Mouse (Mus musculus) heart, adult 9 months (tissue): Measurements from ENCODE around the gene Myom3.
A peak's percentile ranks its signal among the peaks of the same experiment; 100 is the strongest.
"Not testable (repeated sequence)": the region's sequence is repeated elsewhere in the genome, so short reads cannot be mapped to it uniquely, and the experiment has no call there.

ENCODE experiments used
- DNase-seq, 2 experiments: peaks; one replicate each; pipeline ENCODE4 v3.0.0; 2022; ENCODE audit warnings: low spot score in 2 of 2

The Myom3 gene

GRCm38 (mm10) chr4:135759356-135759976 lies at the start of gene Myom3:
TSS of gene Myom3 (plus strand) at chr4:135759715.
- DNase-seq: no peak

- DNase-seq: no peak
These were observed 49.1 kb upstream of the Myom3 start for GRCm38 (mm10) chr4:135710392-135710791.

- DNase-seq: no peak
These were observed 44.7 kb upstream of the Myom3 start for GRCm38 (mm10) chr4:135714776-135715175.

GRCm38 (mm10) chr4:135716438-135716837 lies 43.1 kb upstream of the Myom3 start:
- DNase-seq: not testable (repeated sequence)

GRCm38 (mm10) chr4:135722540-135723290 lies 36.8 kb upstream of the Myom3 start:
- no peak for DNase-seq

- peak; percentile 22 to 33 for DNase-seq
These were observed 33.1 kb upstream of the Myom3 start for GRCm38 (mm10) chr4:135726416-135726815.

- no peak for DNase-seq
These were observed 31.7 kb upstream of the Myom3 start, which contains the start of gene Il22ra1 for GRCm38 (mm10) chr4:135727817-135728216. TSS of gene Il22ra1 (plus strand) at chr4:135728172.

- no peak for DNase-seq
These were observed 29.3 kb upstream of the Myom3 start for GRCm38 (mm10) chr4:135730204-135730603.

GRCm38 (mm10) chr4:135730951-135731350 lies 28.6 kb upstream of the Myom3 start:
- DNase-seq: no peak

- no peak for DNase-seq
These were observed 25.6 kb upstream of the Myom3 start for GRCm38 (mm10) chr4:135733901-135734300.

- no peak for DNase-seq
These were observed 22.6 kb upstream of the Myom3 start for GRCm38 (mm10) chr4:135736903-135737302.

GRCm38 (mm10) chr4:135738237-135738636 lies 21.3 kb upstream of the Myom3 start:
- DNase-seq: no peak

GRCm38 (mm10) chr4:135739148-135739547 lies 20.4 kb upstream of the Myom3 start:
- no peak for DNase-seq

- no peak for DNase-seq
These were observed 19.8 kb upstream of the Myom3 start for GRCm38 (mm10) chr4:135739672-135740071.

GRCm38 (mm10) chr4:135743520-135743919 lies 16.0 kb upstream of the Myom3 start:
- DNase-seq: no peak

- DNase-seq: no peak
These were observed 14.6 kb upstream of the Myom3 start for GRCm38 (mm10) chr4:135744726-135745448.

- DNase-seq: peak; percentile 62 to 67
These were observed 13.9 kb upstream of the Myom3 start for GRCm38 (mm10) chr4:135745613-135746012.

GRCm38 (mm10) chr4:135750896-135751295 lies 8.6 kb upstream of the Myom3 start:
- no peak for DNase-seq

GRCm38 (mm10) chr4:135752106-135752778 lies 7.3 kb upstream of the Myom3 start:
- no peak for DNase-seq

- no peak for DNase-seq
These were observed 6.7 kb upstream of the Myom3 start for GRCm38 (mm10) chr4:135752779-135753164.

- DNase-seq: no peak
These were observed 1.2 kb upstream of the Myom3 start for GRCm38 (mm10) chr4:135758331-135758730.

GRCm38 (mm10) chr4:135758825-135759224 lies 690 bp upstream of the Myom3 start:
- no peak for DNase-seq
